Mouse (Mus musculus) frontal cortex, postnatal 36 days (tissue): ENCODE results near the gene Hist1h4b.
"Not testable (repeated sequence)": the region's sequence is repeated elsewhere in the genome, so short reads cannot be mapped to it uniquely, and the experiment has no call there.

Source experiments
- DNase-seq, 2 experiments: peaks; one replicate each; pipeline ENCODE4 v3.0.0; 2022; ENCODE audit warnings: low spot score in 2 of 2

Gene Hist1h4b

DNA sequence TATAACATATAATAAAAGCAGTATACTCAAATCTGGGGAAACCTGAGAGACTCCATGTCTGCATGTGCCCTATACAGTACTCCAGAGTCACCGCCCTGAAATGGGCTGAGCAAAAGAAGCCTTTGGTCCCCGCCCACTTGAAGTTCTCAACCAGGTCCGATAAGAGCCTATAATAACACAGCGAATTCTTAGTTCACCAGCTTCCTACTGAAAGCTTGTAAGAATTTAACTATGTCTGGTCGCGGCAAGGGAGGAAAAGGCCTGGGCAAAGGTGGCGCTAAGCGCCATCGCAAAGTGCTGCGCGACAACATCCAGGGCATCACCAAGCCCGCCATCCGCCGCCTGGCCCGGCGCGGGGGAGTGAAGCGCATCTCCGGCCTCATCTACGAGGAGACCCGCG is at the start of gene Hist1h4b:
Hist1h4b (plus strand) TSS at position 224 of the 400 bp plus-strand sequence.
- DNase-seq, result peak; percentile 84 to 97

DNA sequence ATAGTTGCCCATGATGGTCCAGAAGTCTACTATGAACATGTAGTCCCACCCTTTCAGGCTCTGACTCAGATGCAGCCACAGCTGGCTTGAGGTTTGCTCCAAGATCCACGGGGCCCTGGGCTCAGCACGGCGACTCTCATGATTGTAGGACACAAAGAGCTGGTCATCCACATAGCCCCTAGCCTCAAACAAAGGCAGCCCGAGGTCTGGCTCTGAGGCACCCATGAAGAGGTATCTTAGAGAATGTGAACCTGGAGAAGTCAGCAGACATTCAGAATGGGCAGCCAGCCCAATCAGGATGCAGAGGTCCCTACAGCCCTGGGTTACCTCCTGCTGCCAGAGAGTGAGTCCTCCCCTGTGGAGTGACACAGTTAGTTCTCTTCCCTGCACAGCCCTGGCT is 48.8 kb upstream of the Hist1h4b start:
- no peak for DNase-seq

DNA sequence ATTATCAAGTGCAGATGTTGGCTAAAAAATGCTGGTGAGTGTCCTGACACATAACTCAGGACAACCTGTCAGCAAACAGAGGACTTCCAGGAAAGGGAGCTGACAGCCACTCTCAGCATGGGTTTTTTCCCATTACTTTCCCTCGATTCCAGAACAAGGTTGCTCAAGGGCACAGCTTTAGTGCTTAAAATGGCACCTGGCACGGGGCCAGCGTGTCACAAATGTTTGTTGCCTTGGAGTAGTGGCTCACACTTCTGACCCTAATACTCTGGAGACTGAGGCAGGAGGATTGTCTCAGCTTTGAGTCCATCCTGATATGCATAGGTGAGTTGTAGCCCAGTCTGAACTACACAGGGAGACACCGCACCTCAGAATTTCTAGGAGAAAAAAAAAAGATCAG is 48.2 kb upstream of the Hist1h4b start:
- DNase-seq, result no peak

DNA sequence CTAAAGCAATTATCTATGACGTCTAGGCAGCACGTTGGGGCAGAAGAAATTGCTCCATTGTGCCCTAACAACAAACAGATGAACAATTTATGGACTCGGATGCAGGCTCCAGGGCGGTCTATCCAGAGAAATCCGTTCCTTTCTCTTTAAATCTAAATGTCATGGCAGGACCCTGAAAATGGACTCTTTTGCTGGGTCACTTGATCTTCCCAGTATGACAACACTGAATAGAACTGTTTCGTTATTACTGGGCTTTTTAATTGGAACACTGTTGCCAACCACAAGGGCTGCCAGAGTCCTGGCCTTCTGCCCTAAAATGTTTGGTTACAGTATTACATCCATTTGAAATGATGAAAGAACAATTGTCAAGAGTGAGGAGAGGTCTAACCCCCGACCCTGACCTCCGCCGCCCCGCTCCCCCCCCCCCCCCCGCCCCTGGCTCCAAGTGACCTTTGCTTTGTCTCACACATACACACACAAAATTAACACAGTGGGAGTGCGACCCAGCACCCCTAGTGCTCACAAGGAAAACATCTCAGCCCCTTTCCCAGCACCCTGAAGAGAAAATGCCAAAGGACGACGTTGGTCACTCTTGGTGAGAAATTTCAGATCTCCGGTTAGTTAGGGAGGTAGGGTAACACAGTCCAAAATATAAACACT is 47.0 kb upstream of the Hist1h4b start:
- DNase-seq, result no peak

- DNase-seq, result peak in 1 of 2 experiments; percentile 40
These were observed 46.3 kb upstream of the Hist1h4b start, which contains the start of gene Hfe for GRCm38 (mm10) chr13:23710374-23711089. TSS of gene Hfe (minus strand) at chr13:23710854.

GRCm38 (mm10) chr13:23716261-23717042 is 40.4 kb upstream of the Hist1h4b start:
- no peak for DNase-seq

DNA sequence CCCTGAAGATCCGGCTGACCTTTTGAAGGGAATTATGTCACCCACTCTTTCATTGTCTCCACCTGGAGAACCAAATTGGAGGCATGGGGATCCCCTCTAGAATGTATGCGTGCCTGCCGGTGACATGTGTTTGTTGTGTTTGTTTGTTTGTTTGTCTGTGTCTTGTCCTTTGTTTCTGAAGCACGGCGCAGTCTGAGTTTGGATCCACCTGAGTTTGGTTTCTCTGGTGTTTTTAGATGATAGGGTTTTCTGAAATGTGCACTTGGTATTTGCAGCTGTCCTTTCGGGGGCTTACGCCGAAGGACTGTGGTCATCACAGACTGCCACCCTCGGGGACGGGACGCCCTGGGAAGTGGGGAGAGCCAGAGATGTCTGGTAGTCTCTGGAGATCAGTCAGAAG is 39.6 kb upstream of the Hist1h4b start:
- DNase-seq, result no peak

- DNase-seq, result not testable (repeated sequence)
These were observed 39.1 kb upstream of the Hist1h4b start for GRCm38 (mm10) chr13:23717593-23718245.

DNA sequence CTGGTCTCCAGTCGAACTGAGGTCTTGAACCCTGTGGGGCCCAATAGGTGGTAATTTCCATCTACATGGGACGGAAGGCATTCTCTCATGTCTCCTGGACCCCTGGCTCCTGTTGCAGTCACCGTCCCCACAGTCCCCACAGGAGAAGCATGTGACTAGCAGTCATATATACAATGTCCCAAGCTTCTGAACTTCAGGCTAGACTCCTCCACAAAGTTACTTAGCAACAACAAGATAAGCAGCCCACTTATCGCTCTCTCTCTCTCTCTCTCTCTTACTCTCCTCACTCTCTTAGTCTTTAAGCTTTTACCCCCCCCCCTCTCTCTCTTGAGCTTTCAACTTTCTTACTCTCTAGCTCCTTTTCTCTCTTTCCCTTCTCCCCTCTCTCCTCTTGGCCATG is 32.6 kb upstream of the Hist1h4b start:
- no peak for DNase-seq

- DNase-seq, result no peak
These were observed 31.6 kb upstream of the Hist1h4b start for GRCm38 (mm10) chr13:23725213-23725612.

GRCm38 (mm10) chr13:23728472-23729191 is 28.2 kb upstream of the Hist1h4b start:
- no peak for DNase-seq

- no peak for DNase-seq
These were observed 27.7 kb upstream of the Hist1h4b start for GRCm38 (mm10) chr13:23729192-23729525.

DNA sequence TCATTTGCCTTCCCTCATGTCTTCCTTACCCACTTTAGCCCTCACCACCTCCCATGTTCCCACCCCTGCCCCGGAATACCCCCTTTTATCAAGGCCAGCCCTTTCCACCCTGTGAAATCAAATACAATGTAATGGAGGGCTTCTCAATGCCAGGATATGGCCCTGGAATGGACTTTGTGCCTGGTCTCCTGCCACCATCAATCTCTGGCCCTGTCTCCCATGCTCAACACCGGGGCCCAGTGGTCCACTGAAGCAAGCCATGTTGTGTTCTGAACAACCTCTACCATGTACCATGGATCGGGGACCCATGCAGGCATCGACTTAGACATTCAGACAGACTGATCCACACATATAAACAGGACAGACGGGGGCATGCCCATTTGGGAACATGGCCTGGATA is 27.1 kb upstream of the Hist1h4b start:
- DNase-seq, result no peak

DNA sequence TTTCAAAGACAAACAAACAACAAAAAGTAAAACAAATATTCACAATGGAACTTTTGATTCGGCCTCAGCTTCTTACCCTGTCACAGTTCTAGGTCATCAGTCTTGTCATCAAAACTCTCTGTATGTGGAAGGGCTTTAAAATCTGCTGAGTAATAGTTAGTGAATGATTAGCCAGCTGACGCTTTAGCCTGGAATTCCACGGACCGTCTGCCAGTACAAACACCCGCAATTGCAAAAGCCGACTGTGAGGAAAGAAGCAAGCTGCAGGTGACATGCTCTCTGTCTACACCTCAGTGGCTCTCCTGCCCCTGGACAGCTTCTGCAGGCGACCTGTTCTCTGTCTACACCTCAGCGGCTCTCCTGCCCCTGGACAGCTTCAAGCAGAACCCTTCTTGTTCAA is 26.3 kb upstream of the Hist1h4b start:
- no peak for DNase-seq

GRCm38 (mm10) chr13:23732156-23732804 is 24.5 kb upstream of the Hist1h4b start:
- peak in 1 of 2 experiments; percentile 46 for DNase-seq

DNA sequence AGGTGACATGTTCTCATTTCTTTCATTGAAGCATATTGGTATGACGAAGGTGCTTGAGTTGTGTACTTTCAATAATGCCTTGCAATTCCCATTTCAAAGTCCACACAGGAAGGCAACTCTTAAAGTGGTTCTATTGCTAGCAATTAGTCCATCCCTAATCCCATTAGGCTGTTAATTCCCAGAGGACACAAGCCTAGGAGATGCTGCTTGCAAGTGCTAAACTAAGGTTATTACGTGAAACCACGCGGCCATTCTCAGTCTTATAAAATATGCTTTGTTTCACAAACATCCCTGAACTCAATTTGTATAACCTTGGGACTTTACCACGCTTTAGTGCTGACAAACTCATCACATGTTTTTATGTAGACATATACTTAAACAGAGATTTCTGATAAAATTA is 19.7 kb upstream of the Hist1h4b start:
- no peak for DNase-seq

DNA sequence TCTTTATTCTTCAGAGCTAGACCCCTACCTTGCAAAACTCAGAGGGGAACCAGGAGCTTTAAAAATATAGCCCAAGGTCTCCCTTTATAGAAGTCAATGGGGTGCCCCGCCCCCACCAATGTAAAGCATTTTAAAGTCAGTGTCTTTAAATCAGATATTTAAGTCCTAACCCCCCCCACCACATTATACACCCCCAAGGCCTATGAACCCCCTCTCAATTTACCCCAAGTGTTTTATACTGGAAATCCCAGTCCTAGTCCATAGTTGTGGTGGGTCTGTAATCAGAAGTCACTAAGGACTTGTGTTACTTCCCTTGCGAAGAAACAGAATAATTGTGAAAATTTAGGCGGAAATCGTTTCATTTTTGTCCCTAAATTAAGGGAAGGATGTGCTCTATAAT is 18.8 kb upstream of the Hist1h4b start:
- no peak for DNase-seq

DNA sequence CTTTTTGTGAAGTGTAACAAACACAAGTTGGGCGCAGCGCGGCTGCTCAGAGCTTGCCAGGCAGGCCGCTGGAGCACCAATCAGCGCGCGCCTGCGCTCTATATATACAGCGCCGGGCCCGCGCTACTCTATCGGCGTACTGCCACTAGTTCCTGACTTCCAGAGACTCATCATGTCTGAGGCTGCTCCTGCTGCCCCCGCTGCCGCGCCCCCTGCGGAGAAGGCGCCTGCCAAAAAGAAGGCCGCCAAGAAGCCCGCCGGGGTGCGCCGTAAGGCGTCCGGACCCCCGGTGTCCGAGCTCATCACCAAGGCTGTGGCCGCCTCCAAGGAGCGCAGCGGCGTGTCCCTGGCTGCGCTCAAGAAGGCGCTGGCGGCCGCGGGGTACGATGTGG is 18.1 kb upstream of the Hist1h4b start, which contains the start of gene Hist1h1c:
Hist1h1c (plus strand) TSS at position 132 of the 392 bp plus-strand sequence.
- DNase-seq, result peak; percentile 85 to 94

DNA sequence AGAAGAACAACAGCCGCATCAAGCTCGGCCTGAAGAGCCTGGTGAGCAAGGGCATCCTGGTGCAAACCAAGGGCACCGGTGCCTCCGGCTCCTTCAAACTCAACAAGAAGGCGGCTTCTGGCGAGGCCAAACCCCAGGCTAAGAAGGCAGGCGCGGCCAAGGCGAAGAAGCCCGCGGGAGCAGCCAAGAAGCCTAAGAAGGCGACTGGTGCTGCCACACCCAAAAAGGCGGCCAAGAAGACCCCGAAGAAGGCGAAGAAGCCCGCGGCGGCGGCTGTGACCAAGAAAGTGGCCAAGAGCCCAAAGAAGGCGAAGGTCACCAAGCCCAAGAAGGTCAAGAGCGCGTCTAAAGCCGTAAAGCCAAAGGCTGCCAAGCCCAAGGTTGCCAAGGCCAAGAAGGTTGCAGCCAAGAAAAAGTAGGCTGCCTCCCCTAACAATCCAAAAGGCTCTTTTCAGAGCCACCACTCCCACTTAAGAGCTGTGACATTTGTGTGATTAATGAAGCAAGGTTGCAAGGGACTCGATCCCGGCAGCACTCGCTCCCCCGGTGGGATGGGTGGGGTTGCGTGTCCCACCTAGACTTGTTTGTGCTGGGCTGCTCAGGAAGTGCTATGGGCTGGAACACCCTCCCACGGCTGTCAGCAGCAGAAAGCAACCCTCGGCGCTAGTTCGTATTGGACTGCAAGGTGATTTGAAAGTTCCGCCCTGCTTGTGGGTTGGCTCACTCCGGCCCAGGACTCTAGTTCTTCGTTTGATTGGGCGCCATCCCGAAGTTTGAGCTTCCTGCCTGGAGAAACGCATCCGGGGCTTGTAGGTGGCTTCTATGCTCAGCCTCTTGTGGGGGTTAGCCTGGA is 17.5 kb upstream of the Hist1h4b start:
- DNase-seq, result peak; percentile 92 to 96

DNA sequence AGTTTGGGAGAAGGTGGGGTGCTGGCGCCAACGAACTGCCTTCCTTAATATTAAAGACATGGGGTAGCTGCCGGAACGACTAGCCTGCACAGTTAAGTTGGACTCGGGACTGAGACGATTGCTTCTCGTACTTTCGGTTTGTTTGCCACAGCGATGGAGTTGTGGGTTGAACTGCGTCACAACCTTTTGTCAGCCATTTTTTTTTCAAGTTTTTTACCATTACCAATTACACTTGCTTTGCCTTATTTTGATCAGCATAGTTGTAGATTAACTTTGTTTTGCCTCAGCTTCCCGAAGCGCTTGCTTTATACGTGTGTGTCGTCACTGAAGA is 16.9 kb upstream of the Hist1h4b start:
- no peak for DNase-seq
